Mouse (Mus musculus): Measurements from ENCODE around the gene Fads2.

The Fads2 gene

GRCm38 (mm10) chr19:10014824-10015223, 86.7 kb downstream of the Fads2 start:
- no peak for DNase-seq (ENCODE audit: low spot score in 2 of 2)

- no peak for DNase-seq (ENCODE audit: low spot score in 2 of 2)
Observed at GRCm38 (mm10) chr19:10013913-10014312, 87.6 kb downstream of the Fads2 start.

- DNase-seq (ENCODE audit: low spot score in 2 of 2): no peak
Observed at GRCm38 (mm10) chr19:10013348-10013747, 88.2 kb downstream of the Fads2 start.

DNA sequence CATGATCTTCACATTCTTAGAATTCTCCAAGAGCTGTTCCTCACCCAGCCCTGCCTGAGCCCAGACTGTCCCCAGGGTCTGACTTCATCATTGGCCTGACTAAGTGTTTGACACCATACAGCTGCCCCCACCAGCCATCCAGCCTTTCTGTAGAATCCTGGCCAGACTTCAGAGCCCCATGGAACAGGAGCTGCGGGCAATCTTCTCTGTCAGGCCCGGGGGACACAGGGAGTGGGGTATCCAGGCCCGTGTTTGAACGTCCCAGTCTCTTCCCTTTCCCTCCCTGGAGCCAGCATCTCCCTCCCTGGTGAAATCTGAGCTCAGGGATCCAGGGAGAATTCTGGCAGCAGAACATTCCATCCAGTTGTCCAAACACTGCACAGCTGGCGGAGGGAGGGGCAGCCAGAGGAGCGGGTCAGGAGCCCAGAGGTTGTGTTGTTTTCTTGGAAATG, 88.7 kb downstream of the Fads2 start:
- no peak for DNase-seq (ENCODE audit: low spot score in 2 of 2)
